Mouse (Mus musculus): ENCODE results near the gene Slc25a17.

The Slc25a17 gene

DNA sequence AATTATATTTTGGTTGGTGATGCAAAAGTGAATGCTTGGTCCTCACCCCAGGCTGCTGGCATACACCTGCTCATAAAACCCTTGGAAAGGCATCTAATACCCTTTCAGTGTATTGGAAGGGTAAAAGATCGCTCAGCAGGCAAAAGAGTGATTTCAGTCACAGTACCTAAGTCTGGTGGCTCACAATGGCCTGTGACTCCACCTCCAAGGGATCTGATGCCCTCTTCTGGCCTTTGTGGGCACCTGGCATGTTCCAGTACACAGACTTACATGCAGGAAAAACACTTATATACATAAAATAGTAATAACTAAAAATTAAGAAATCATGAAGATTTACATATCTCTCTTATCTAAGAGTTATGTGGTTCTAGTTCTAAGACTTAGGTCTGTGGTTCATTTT, 8.0 kb downstream of the Slc25a17 start:
- DNase-seq, result no peak

DNA sequence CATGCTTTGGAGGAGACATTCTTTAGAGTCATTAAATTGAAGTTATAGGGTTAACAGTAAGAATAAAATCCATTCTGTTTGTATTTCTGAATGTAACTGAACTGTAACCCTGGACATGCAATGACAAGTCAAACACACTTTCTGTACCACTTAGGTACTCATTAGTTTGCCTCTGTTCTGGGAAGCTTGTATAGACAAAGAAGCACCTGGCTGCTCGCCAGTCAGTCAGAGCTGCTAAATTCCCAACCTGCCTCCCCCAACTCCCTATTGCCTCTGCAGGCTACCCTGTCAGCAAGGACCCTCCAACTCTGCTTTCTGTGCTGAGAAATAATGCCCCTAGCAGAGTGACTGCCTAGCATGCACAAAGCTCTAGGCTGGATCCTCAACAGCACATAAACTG, 10.2 kb downstream of the Slc25a17 start:
- DNase-seq, result no peak

DNA sequence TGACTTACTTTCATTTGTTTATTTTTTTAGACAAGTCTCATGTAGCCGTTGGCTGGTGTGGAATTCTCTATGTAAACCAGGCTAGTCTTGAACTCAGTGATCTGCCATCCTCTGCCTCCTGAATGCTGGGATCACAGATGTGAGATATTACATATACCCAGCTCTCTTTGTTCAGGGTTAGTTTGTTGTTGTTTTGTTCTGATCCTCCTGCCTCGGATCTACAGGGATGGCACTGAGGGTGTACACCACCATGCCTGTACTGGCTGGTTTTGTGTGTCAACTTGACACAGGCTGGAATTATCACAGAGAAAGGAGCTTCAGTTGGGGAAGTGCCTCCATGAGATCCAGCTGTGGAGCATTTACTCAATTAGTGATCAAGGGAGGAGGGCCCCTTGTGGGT, 12.2 kb downstream of the Slc25a17 start:
- no peak for DNase-seq

DNA sequence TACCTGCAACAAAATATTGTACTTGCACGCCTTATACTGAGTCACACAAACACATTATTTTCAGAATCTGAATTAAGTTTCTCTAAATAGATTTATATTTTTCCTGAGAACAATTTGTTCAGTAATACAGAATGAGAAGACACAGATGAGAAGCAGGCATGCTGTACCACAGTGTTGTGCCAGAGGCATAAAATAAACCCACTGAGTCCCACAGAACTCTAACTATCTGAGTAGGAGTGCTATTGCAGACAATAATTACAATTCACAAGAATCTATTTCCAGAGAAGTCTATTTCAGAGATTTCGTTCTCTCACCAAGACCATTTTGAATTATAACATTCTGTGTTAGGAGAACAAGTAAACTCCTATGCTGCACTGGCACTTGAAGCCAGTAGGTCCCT, 13.1 kb downstream of the Slc25a17 start:
- no peak for DNase-seq

DNA sequence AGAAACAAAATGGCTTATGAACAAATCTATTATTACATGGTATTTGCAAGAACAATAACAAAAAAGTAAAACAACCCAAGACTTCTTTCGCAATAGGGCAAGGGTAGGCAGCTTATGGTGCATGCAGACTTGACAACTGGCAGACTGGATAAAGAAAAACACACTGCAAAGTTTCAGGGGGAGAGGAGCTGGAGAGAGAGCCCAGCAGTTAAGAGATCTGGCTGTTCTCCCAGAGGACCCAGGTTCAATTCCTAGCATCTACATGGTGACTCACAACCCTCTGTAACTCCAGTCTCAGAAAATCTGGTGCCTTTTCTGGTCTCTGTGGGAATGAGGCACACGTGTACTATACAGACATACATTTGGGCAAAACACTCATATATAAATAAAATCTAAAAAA, 19.2 kb downstream of the Slc25a17 start:
- no peak for DNase-seq

DNA sequence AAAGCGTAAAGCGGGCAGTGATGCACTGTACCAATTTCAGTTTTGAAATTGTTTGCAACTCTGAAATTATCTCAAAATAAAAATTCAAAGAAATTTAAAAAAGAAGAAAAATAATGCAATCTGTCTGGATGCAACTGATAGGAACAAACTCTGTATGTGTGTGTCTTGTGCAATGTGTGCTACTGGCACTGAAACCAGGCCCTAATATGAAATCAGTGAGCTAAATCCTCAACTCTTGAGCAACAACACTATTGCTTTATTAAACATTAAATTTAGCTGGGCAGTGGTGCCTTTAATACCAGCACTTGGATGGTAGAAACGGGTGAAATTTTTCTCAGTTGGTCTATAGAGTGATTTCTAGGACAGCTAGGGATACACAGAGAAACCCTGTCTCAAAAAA, 21.5 kb downstream of the Slc25a17 start:
- DNase-seq, result no peak

DNA sequence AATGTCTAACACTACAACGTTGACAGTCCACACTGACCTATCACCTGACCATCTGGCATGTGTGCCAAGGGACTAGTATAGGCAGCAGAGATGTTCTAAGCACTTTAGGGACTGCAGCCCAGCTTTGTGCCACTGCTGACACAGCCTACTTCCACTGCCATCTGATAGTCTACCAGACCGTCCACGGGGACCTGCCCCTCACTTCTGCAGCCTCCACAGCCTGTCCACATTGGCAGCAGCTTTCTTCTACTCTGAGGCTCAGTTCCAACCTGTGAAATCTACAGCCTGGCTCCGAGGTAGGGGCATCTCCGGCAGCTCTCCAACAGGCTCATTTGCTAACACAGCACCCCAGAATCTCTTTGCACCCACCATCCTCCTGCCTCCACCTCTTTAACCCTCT, 24.1 kb downstream of the Slc25a17 start:
- DNase-seq, result peak; percentile 63

DNA sequence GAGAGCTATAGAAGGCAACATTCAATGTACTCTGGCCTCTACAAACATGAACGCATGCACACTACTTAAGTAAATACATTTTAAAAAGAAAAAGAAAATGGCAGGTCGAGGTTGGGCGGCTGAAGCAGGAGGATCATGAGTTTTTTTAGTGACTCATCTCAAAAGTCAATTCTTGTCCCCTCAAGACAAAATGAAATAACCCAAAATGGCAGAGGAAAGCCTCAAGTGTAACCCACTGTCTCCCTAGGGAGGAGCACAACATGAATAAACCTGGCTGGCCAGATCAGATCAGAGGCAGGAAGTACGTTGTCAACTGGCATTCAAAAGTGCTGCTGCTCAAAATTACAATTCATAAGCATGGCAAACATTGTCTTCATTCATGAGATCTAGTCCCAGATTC, 28.1 kb downstream of the Slc25a17 start:
- DNase-seq, result no peak

DNA sequence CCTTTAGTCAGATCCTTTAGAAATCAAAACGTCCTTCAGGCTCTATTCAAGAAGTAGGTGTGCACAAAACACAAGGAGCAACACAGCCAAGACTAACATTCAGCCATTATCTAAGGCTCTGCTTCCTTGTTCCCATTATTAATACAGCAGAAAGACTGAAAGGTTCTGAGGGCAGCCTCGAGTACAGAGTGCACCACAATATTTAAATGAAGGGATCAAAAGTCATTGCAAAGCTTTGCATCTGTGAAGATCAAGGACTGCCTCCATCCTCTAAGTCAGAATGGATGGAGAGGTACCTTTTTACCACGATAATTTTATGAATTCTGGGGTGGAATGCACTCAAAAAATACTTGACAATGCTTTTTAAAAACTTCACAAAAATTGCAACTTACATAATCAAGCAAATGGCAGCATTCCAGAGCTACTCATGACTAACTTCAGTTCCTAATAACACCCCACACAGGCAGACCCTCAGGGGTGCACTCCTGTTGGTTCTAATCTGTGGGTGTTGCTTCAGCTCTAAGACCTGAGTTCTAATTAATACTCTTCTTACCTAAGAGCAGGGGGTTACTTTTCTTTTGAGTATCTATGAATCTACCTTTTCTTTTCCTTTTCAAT, 29.7 kb downstream of the Slc25a17 start:
- DNase-seq, result no peak

DNA sequence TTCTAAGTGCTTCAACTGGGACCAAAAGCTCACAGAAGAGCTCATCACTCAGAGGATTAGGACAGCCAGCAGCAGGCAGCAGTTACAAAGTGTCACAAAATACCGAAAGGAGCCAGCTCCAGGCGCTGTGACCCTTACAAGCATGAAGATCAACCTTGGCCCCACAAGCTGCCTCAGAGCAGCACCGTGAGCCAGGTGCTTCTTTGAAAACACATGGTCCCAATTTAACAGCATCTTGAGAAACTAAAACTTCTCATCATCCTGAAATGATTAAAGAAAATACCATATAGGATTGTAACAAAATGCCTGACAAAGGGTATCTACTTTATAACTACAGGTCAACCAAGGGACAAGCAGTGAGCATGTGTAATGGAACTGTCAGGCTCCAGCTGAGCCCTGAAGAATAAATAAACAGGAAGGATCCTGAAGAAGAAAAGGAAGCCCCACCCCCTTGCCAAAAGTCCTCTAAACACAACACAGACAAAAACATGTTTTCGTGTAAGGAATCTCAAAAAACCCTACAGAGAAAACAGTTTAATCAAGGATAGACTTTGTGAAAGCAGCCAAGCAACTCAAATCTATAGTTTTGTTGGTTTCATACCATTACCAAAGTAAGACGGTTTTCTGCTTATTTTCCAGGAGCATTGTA, 30.8 kb downstream of the Slc25a17 start:
- DNase-seq, result no peak

DNA sequence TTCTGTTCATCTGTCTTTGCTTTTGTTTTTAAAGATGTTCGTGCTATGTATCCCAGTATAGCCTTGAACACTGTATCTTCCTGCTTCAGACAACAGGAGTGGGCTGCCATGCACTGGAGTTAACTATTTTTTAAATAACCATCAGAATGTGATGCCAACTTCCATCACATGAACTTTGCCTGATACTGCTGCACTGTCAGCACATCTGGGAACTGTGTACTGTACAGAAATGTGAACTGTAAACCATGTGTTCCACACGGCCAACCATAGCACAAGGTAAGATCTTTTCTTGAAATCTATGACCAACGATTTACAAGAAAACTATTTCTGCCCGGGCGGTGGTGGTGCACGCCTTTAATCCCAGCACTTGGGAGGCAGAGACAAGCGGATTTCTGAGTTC, 33.1 kb downstream of the Slc25a17 start:
- no peak for DNase-seq

DNA sequence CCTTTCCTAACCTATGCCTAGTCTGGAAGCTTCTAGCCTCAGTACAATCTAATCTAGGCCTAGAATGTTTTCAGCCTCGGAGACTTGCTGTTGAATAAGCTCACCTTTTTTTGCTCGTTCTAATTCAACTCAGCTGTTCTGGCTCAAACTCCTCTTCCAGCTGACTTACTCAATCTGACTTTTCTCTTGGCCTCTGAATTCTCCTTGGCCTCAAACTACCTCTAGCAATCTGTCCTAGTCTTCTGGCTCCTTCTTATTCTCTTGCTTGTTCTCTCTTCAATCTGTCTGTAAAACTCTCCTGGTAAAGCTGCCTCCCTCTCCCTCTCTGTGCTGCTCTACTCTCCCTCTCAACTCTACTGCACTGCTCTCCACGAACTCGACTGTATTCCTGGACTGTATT, 35.6 kb downstream of the Slc25a17 start:
- no peak for DNase-seq

DNA sequence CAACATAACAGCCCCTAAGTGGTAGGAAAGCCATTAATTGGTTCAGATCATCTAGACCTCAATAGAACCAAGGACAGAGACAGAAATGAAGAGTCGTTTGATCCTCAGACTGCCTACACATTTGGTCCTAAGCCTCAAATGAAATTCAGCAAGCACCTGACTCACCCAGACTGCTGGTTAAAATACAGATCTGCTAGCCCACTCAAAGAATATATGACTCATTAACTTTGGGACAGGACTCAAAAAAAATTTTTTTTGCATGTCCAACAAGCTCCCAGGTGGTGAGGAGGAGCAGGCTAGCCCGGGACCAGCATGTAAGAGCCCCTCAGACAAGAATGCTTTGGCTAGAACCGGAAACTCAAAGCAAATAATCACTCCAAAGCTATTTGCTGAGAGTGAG, 40.5 kb downstream of the Slc25a17 start:
- DNase-seq, result no peak

DNA sequence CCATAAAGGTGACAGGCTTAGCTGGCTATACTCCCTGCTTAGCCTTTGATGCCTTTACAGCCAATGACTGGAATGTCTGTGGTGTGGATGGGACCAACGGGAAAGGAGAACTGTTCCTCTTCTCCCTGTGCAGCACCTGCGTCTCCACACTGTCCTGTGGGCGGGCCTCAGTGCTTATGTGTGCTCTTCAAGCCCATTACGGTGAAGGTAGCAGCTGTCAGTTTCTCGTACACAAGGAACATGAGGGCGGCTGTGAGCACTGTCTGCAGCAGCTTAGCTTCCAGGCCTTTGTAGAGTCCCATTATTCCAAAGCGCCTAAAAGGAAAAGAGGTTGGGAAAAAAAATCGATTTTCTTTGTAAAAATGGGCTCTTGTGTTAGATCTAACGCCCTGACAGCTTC, 41.1 kb downstream of the Slc25a17 start:
- no peak for DNase-seq

DNA sequence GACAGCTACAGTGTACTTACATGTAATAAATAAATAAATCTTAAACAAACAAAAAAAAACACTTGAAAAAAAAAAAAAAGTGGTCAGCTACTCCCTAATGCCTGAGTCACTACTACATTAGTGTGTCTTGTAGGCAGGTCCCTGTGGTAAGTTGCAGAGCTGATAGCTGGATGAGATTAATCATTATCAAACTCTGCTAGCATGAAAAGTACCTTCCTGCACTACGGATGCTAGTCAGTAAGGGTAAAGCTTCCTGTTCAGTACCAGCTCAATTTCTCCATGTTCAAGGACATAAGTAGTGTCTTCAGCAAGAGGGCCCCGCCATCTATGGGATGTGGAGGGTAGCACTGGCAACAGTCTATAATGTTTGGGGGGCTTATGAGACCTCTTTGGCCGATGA, 46.7 kb downstream of the Slc25a17 start:
- no peak for DNase-seq

DNA sequence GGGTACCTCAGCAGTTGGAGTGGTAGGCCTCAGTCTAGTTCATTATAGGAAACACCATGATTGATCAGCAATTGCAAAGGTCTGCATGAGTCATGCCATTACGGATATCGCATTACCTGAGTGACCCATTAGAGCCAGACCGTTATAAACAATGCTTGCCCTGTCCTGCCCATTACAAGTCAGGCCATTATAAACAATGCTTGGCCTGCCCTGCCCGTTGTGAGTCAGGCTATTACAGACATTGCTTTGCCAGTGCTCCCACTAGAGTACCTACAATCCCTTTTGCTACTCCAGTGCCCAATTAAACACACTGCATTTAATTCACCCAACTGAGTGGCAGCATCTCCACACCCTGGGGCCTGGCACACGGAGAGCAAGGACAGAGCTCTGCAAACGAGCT, 49.6 kb downstream of the Slc25a17 start:
- no peak for DNase-seq

DNA sequence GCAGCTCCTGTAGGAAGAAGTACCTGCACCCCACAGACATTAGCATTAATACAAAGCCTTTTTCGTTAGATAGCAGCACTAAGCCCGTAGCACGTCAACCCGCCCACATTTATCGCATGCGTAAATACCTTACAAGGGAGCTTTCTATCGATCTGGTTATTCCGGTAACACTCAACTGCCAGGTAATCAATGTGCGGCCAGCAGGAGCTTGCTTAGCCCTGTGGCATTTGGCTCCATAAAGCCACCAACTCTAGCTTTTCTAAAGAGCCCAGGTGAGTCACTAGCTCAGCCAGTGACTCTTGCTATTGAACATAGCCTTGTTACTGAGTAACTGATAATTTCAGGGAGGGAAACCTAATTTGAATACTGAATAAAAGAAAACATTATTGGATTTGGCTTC, 50.3 kb downstream of the Slc25a17 start:
- DNase-seq, result no peak

DNA sequence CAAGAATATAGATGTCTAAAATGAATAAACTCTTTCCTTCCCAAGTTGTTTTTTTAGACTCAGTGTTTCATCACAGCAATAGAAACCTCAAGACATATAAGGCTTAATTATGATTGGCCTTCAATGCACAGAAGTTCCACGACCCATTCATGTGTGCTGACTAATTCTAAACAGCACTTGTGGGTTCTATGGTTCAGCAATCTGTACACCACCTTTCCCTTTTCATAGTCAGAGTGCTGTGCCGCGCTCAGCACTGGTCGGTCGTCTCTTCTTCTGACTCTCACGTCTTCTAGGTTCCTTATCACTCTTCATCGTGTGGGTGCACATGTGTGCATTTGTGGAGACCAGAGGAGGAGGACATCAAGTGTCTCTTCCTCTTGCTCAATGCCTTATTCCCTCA, 52.6 kb downstream of the Slc25a17 start:
- no peak for DNase-seq

DNA sequence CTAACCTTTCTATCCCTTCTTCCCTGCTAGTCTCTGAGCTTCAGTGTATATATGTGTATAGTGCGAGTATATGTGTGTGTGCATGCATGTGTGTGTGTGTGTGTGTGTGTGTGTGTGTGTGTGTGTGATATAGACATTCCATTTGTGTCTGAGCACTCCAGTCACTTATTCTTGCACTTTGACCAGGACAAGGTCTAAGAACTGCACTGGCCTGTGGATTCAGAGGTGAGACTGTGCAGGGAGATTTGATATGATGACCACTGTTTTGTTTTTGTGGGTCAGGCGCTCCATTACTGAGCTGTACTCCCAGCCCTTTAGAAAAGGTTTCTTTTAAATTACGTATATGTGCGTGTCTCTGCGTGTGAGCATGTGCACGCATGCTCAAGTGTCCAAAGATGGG, 54.1 kb downstream of the Slc25a17 start:
- DNase-seq, result no peak

DNA sequence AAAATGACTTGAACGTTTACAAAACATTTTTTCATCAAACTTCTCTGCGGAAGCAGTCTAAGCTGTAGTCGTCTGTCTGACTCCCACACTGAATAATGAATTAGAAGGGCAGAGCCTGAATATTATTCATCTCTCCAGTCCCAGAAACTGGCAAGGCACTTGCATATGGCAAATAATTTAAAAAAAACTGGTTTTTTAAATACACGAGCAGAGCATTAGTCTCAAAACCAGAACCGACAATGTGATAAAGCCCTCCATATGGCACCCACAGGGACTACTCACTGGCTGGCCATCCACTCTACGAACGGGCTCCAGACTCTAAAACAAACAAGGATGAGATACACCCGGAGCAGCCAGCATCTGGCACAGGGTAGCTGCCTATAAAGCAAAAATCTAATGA, 55.6 kb downstream of the Slc25a17 start:
- DNase-seq, result no peak

DNA sequence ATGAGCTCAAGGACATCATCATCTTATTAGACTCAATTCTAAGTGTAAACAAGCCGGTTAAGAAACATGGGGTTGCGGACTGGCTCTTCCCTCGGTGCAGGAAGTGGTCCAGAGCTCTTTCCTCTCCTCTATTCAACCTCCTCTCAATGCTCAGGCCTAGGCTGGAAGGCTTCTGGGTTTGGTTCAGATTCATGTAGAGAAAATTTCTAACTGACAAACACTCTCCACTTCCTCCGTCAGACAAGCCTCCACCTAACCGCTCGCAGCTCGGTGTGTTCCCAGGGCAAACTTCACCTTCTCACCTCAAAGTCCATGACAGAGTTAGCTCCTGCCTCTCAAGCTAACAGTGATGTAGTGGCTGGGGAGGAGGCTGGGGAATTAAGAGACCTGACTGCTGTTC, 56.6 kb downstream of the Slc25a17 start:
- DNase-seq, result no peak

DNA sequence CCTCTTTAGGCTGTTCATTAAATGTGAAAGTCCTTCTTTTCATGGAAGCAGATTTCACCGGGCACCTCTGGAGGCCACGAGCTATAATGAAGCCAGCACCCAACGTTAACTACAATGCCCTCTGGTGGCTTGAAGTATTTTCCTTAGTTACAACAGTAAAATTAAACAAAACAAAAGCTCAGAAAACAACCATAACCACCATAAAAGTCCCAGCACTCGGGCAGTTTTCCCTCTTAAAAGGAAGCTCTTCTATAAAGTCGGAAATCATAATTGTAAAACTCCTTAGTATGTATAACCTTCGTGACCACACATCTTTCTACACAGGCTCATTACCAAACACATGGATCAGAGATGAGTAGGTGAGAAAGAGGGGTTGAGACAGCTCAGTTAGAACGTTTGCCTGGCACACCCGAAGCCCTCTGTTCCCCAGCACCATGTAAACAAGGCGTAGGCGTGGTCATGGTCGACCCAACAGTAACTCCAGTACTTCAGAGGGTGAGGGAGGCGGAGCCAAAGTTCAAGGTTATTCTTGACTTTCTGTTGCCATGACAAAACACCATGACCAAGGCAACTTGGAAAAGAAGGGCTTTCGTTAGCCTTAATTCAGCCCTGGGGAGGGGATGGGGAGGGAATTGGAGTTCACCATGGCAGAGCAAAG, 58.3 kb downstream of the Slc25a17 start:
- DNase-seq, result no peak

DNA sequence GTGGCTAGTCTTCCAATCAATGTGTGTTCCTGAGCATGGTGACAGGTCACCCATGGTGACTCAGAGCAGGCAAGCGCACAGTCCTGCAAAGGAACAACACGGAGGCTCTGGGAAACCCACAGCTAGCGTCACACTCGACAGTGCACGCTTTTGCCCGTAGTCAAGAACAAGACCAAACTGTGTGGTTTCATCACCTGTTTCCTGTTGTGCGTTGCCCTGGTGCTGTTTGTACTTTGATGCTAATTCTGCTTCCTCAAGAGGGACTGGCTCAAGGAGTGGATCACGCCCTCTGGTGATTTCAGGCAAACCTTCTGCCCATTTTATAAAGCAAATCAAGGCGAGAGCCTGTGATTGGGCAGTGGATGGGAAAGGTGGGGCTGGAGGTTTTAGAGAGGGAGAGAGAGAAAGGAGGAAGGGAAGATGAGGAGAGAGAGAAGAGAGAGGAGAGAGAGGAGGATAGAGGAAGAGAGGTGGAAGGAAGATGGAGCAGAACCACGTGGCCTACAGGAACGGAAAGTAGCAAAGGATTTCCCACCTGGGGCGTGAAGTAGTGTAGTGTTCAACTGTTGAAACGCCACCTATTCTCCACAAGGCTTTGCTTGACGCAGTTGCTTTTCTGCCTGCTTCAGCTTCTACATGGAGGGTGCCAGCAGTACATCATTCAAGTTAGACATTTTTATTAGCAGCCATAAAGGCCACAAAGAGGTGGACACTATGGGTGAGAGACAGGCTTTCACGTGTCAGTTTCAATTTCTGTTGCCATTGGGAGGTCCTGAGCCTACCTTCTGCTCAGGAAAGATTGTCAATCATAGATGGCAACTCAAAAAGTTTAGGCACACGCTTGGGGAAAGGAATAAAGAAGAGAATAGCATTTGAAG, 59.2 kb downstream of the Slc25a17 start:
- no peak for DNase-seq

All from cerebellum, adult 11-12 months (tissue).